Mouse (Mus musculus): ENCODE results near the gene Cntd1.
A peak's percentile ranks its signal among the peaks of the same experiment; 100 is the strongest.
"Not testable (repeated sequence)": the region's sequence is repeated elsewhere in the genome, so short reads cannot be mapped to it uniquely, and the experiment has no call there.

Cntd1 gene

DNA sequence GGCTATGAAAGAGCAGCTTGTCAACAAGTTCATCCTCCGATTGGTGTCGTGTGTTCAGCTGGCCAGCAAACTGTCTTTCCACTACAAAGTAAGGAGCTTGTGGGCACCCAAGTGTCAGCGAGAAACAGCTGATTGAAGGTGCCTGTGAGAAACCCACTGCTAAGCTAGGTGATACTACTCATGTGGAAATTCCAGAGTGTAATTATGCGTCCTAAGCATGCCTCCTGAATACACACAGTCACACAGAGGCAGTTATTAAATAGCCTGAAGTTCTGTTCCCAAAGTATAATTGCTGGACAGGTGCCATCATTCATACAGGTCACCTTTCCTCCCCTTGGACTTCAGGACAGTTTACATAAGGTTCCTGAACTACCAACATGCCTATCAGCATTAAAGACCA lies 5.0 kb downstream of the Cntd1 start:
- DNase-seq (ENCODE audit: low read depth, low spot score) = no peak

GRCm38 (mm10) chr11:101287306-101287705 lies 8.5 kb downstream of the Cntd1 start:
- no peak for DNase-seq (ENCODE audit: low read depth, low spot score)

GRCm38 (mm10) chr11:101291231-101291630 lies 12.4 kb downstream of the Cntd1 start:
- no peak for DNase-seq (ENCODE audit: low read depth, low spot score)

DNA sequence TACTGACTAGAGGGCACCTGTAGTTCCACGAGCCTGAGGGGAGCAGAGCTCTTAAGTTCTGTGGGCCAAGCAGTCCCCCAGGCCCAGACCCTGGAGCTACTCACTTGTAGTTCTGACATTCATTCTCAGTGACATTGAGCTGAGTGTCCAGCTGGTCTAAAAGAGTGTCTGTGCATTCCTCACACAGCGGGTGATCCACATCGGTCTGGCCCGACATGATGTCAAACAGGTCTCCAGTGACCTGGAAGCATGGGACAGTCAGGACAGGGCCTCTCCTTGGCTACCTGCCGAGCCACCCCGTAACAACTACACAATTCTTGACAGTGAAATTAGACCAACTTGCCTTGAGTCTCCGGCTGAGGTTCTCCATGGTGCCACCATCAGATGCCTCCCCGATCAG lies 16.4 kb downstream of the Cntd1 start:
- no peak for DNase-seq (ENCODE audit: low read depth, low spot score)

GRCm38 (mm10) chr11:101300881-101301280 lies 22.1 kb downstream of the Cntd1 start:
- DNase-seq (ENCODE audit: low read depth, low spot score) = no peak

GRCm38 (mm10) chr11:101301299-101302003 lies 22.6 kb downstream of the Cntd1 start:
- DNase-seq (ENCODE audit: low read depth, low spot score) = no peak

- DNase-seq (ENCODE audit: low read depth, low spot score) = peak; percentile 93
These were observed 23.4 kb downstream of the Cntd1 start, which contains the start of gene Becn1 for GRCm38 (mm10) chr11:101302004-101302798. Gene Becn1 (minus strand): TSS chr11:101302286.

DNA sequence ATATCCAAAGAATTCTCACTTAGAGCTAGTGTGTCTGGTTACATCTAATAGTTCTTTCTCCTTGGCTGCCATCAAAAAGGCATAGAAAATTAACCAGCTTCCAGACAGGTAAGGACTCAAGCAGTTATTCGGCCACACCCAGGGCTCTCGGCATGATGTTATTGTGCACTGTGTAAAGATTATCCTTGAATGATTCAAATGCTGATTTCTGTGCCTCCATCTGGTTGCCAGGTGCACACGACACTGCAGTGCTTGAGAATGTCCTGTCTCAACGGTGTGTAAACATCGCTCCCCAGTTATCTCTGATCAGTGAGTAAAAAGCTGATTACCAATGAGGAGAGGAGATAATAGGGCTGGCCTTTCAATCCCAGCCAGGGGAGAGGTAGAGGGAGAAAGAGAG lies 28.9 kb downstream of the Cntd1 start:
- no peak for DNase-seq (ENCODE audit: low read depth, low spot score)

- no peak for DNase-seq (ENCODE audit: low read depth, low spot score)
These were observed 32.3 kb downstream of the Cntd1 start for GRCm38 (mm10) chr11:101311083-101311482.

GRCm38 (mm10) chr11:101312150-101312549 lies 33.3 kb downstream of the Cntd1 start:
- DNase-seq (ENCODE audit: low read depth, low spot score) = no peak

DNA sequence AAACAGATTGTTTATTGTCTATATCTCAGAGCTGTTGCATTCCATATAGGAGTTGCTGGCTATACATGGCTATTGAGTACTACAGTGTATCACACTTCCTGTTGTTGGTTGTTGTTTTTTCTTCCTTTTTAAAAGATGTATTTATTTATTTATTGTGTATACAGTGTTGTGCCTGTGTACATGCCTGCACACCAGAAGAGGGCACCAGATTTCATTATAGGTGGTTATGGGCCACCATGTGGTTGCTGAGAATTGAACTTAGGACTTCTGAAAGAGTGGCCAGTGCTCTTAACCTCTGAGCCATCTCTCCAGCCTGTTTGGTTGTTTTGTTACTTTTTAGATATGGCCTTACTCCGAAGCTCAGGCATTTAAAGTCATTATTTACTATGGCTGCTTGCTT lies 35.8 kb downstream of the Cntd1 start:
- DNase-seq (ENCODE audit: low read depth, low spot score) = no peak

DNA sequence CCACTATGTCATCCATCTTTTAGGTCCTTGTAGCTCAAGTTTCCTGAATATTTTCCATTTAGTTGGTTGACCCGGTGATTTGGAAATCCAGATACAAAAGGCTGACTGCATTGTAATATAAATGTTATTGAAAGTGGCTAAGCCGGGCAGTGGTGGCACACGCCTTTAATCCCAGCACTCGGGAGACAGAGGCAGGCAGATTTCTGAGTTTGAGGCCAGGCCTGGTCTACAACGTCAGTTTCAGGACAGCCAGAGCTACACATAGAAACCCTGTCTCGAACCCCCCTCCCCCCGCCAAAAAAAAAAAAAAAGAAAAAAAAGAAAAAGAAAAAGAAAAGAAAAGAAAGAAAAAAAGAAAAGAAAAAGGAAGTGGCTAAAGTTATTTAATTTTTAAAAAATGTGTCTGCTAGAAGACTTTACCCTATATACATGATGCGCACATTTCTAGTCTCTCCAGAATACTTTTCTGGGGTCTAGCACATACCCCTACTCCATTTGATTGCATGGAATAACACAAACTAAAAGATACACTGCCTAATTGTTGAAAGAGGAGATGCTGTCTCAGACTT lies 36.4 kb downstream of the Cntd1 start:
- DNase-seq (ENCODE audit: low read depth, low spot score) = no peak

DNA sequence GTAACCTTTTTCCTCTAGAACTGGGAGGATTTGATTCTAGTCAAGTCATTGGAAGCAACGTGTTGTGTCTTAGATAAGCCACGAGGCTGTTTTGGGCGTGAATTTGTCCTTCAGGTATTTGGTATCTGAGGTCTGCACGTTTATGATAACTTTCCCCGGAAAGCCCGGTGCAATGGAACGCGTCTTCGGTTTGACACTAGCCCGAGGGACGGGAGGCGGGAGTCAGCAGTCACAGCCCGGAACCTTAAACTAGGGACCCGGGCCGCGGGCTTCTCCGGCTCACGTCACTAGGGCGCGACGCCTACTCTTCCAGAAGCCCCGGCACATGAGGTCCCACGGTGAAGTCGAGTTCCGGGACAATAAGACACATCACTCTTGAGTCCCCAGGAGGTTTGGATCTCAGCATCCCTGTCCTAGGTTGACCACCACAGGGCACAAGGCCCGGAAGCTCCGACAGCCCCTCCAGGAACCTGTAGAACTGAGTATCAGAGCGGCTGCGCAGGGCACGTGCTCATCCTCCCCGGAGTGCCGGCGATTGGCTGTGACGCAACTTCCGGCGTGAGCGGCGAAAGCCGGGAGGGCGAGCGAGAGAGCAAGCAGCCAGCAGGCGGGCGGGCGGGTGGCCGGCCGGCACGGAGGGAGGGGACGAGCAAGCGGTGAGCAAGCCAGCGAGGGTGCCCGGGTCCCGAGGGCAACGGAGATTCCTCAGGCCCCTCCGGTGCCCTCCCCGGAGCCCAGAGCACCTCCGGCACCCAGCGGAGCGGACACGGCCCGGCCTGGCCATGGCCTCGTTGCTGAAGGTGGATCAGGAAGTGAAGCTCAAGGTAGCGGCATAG lies 37.1 kb downstream of the Cntd1 start, which contains the start of gene Psme3:
Gene Psme3 (plus strand): TSS at position 549 of the 836 bp plus-strand sequence.
- peak; percentile 87 for DNase-seq (ENCODE audit: low read depth, low spot score)

DNA sequence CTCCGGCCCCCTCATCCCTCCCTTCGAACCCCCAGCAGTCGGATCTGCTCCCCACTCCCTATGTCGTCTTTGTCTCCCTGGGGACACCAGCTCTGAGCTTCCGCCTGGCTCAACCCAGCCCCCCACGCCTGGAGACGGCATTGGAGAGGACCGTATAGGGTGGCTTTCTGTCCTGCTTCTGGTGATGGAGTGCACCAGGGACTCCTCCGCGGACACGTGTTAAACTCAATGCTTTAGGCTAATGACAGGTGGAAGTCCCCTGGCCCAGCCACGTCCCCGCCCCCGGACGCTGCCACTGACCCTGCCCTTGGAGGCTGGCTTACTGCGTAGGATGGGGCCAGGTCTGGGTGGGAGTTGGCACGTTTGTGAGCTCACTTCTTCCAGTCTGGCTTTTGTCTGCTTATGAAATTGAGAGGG lies 37.7 kb downstream of the Cntd1 start:
- no peak for DNase-seq (ENCODE audit: low read depth, low spot score)

GRCm38 (mm10) chr11:101323609-101324008 lies 44.8 kb downstream of the Cntd1 start:
- peak; percentile 45 for DNase-seq (ENCODE audit: low read depth, low spot score)

DNA sequence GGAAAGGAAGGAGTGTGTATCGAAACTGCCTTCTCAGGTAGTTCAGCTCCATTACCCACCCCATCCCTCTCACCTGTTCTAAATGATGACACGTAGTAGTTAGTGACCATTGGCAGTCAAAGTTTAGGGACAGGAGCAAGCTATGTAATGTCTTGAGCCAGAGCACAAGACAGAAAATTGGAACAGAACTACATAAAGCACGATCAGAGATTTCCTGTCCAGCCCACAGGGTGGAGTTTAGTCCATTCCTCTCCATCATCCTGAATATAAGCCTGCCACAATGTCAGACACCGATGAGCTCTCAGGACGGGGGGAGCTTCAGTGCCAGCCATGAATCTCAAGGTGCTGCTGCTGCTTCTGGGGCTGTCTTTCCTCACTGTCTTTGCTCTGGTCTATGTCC lies 46.0 kb downstream of the Cntd1 start, which contains the start of gene Aoc2:
Gene Aoc2 (plus strand): TSS at position 301 of the 400 bp plus-strand sequence.
- DNase-seq (ENCODE audit: low read depth, low spot score) = no peak

- not testable (repeated sequence) for DNase-seq (ENCODE audit: low read depth, low spot score)
These were observed 46.4 kb downstream of the Cntd1 start for GRCm38 (mm10) chr11:101325201-101325600.

DNA sequence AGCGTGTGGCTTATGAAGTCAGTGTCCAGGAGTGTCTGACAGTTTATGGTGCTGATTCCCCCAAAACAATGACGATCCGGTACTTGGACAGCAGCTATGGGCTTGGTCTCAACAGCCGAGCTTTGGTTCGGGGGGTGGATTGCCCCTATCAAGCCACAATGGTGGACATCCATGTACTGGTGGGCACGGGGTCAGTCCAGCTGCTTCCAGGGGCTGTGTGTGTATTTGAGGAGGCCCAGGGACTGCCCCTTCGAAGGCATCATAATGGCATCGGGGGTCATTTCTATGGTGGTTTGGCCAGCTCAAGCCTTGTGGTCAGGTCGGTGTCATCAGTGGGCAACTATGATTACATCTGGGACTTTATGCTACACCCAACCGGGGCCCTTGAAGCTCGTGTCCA lies 47.3 kb downstream of the Cntd1 start:
- DNase-seq (ENCODE audit: low read depth, low spot score) = no peak

GRCm38 (mm10) chr11:101327311-101327710 lies 48.5 kb downstream of the Cntd1 start:
- DNase-seq (ENCODE audit: low read depth, low spot score) = no peak

GRCm38 (mm10) chr11:101328941-101329635 lies 50.3 kb downstream of the Cntd1 start:
- no peak for DNase-seq (ENCODE audit: low read depth, low spot score)

GRCm38 (mm10) chr11:101330371-101330924 lies 51.6 kb downstream of the Cntd1 start, which contains the start of gene Aoc3:
Gene Aoc3 (plus strand): TSS chr11:101330605.
- DNase-seq (ENCODE audit: low read depth, low spot score) = no peak

All from embryo, embryonic 11.5 days (tissue).